Mouse (Mus musculus) neural tube, embryonic 10.5 days (tissue): ENCODE measurements around the gene Gm5737.

ENCODE experiments used
- DNase-seq: peaks from one replicate; pipeline ENCODE4 v3.0.0-alpha.2; 2017; ENCODE audit warnings: low spot score; ENCODE audit errors: extremely low spot score

Gene Gm5737

GRCm38 (mm10) chr7:120874764-120875539 lies 62.8 kb downstream of the Gm5737 start:
- no peak for DNase-seq

- DNase-seq, result no peak
Observed at GRCm38 (mm10) chr7:120875540-120876388, 63.6 kb downstream of the Gm5737 start.

- DNase-seq, result no peak
Observed at GRCm38 (mm10) chr7:120878271-120878670, 66.1 kb downstream of the Gm5737 start.

GRCm38 (mm10) chr7:120879972-120880371 lies 67.8 kb downstream of the Gm5737 start:
- no peak for DNase-seq

GRCm38 (mm10) chr7:120880770-120881169 lies 68.6 kb downstream of the Gm5737 start:
- DNase-seq, result no peak
